Mouse (Mus musculus) midbrain, postnatal 0 days (tissue): ENCODE data around the gene Lrrc31. TPM values are rescaled to one million over a fixed set of nuclear protein-coding genes. Genes with fewer than 3 reads are reported as not detected.

Experiments
- ATAC-seq: fragments of 200-750 bp; cut with Nextera tagmentation; 2 replicates; pipeline ENCODE4 v1.8.0; 2017; ENCODE audit warnings: moderate number of reproducible peaks, mild to moderate bottlenecking, moderate TSS enrichment, moderate library complexity; ENCODE audit not compliant: low FRiP score
- DNase-seq: peaks from one replicate; pipeline ENCODE4 v3.0.0-alpha.2; 2015; ENCODE audit warnings: low spot score
- H3K27ac ChIP-seq: fragments of 300-500 bp; sonication (generic); 2 replicates; pipeline ENCODE4 v1.5.1; 2014; ENCODE audit warnings: low read depth, mild to moderate bottlenecking, low read length, mixed read lengths
- H3K27me3 ChIP-seq: fragments of 300-500 bp; sonication (generic); 2 replicates; pipeline ENCODE4 v1.6.1; 2014; ENCODE audit warnings: low read length, control low read depth, mixed read lengths; ENCODE audit not compliant: insufficient read depth
- H3K36me3 ChIP-seq: fragments of 300-500 bp; sonication (generic); 2 replicates; pipeline ENCODE4 v1.6.1; 2014; ENCODE audit warnings: low read length, control low read depth, mixed read lengths; ENCODE audit not compliant: insufficient read depth
- H3K4me1 ChIP-seq: fragments of 300-500 bp; sonication (generic); 2 replicates; pipeline ENCODE4 v1.6.1; 2014; ENCODE audit warnings: mild to moderate bottlenecking, control low read depth, antibody characterized with exemption, low read length, mixed read lengths; ENCODE audit not compliant: insufficient read depth
- H3K4me2 ChIP-seq: fragments of 300-500 bp; sonication (generic); 2 replicates; pipeline ENCODE4 v1.6.1; 2014; ENCODE audit warnings: low read depth, mild to moderate bottlenecking, low read length, mixed read lengths; ENCODE audit not compliant: poor library complexity, severe bottlenecking
- H3K4me3 ChIP-seq: fragments of 300-500 bp; sonication (generic); 2 replicates; pipeline ENCODE4 v1.5.1; 2014; ENCODE audit warnings: low read depth, mild to moderate bottlenecking, low read length, moderate library complexity
- H3K9ac ChIP-seq: fragments of 300-500 bp; sonication (generic); replicated peaks from 2 replicates; pipeline ENCODE4 v1.6.1; 2014; ENCODE audit warnings: mild to moderate bottlenecking, low read length, moderate library complexity, mixed read lengths; ENCODE audit not compliant: poor library complexity, severe bottlenecking
- H3K9me3 ChIP-seq: fragments of 300-500 bp; sonication (generic); 2 replicates; pipeline ENCODE4 v1.6.1; 2016; ENCODE audit warnings: low read length, control low read depth
- CTCF ChIP-seq: IDR thresholded peaks from 2 replicates; pipeline ENCODE4 v1.5.1; 2016; ENCODE audit warnings: antibody characterized with exemption, mild to moderate bottlenecking
- WGBS: fragments of 180-500 bp; shearing (Covaris S2); extraction: QIAGEN DNeasy Blood & Tissue Kit; methylation state at CpG from one replicate; pipeline ENCODE4 v1.1.7; 2014; 5-methylcytosine and 5-hydroxymethylcytosine counted together
- polyA plus RNA-seq: library from polyadenylated mRNA; unstranded; fragments of >200 nt; fragmentation: Nextera tagmentation; extraction: Ambion mirVana; gene quantifications from 2 replicates; pipeline ENCODE4 v1.2.1, GENCODE M21; 2015
- total RNA-seq: library from RNA; depleted of rRNA; stranded (reverse); fragments of >200 nt; gene quantifications from 2 replicates; pipeline ENCODE4 v1.2.3, GENCODE M21; 2014

Lrrc31 gene
- total and polyA plus RNA-seq, 2 experiments from 2014 or later: not detected

DNA sequence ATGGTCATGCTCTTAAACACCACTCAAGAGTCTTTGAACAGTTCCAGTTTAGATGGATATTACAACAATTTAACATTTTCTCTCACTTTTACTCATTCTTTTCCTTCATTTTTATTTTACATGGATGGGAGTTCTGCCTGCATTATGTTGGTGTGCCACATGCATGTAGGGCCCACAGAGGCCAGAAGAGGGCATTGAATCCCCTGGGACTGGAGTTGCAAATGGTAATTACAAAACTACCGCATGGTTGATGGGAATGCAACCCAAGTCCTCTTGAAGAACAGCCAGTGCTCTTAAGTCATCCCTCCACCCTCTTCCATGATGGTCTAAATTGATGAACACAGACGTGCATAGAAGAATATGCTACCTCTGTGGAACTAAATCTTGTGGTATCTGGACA lies 22.8 kb upstream of the Lrrc31 start:
- no peak overlapping the region for H3K27ac ChIP-seq
- no peaks in the 10 kb centered on the region for H3K4me1 ChIP-seq
- WGBS: 78% methylated on average over 2 of the region's 2 CpGs
- H3K27me3 ChIP-seq: no peaks in the 10 kb centered on the region
- H3K4me3 ChIP-seq: no peak overlapping the region
- no peak for ATAC-seq
- TF ChIP-seq CTCF: no peak
- H3K9ac ChIP-seq: no peak overlapping the region
- H3K36me3 ChIP-seq: no peaks in the 10 kb centered on the region
- no peaks in the 10 kb centered on the region for H3K9me3 ChIP-seq
- no peak for DNase-seq
- H3K4me2 ChIP-seq: no peak overlapping the region

DNA sequence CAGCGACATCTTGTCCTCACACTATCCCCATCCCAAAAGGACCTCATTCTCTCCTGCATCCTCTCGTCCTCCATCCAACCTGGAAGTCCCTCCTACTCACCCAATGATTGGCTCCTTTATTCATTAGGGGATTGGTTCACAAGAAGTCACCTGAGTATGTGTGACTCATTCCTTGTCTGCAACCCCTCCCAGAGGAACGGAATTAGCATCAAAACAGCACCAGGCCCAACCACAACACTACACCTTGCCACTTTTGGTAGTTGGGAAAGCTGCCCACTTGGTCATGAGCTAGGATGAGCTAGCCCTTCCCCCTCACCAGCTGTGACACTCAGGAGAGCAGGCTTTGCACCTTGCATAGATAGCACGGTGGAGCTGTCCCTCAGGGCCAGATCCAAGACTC lies 22.4 kb upstream of the Lrrc31 start:
- DNase-seq (no peak), ATAC-seq (no peak)
- Histone ChIP-seq H3K9ac (no peak overlapping the region), H3K36me3 (no peaks in the 10 kb centered on the region), H3K4me2 (no peak overlapping the region), H3K27ac (no peak overlapping the region), H3K9me3 (no peaks in the 10 kb centered on the region), H3K4me1 (no peaks in the 10 kb centered on the region), H3K27me3 (no peaks in the 10 kb centered on the region), H3K4me3 (no peak overlapping the region)
- TF ChIP-seq CTCF: no peak
- 86% methylated on average over 4 of the region's 4 CpGs for WGBS

DNA sequence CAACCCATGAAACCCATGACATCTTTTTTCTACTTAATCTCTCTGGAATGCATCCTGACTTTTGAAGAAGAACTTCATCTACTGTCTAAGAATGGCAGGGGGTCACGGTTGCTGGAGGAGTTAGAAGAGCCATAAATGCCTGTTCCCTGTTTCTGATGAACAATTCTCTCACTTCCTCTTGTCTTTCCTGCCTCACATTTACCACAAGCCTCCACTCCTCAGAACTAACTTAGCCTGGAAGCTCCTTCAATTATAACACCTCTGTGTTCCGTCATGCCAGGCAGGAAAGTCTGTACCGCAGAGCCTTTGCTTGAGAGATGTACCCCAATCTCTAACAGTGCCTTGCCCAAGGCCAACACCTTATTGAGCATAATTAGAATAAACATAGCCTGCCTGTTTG lies 19.0 kb upstream of the Lrrc31 start:
- Histone ChIP-seq H3K4me2 (no peak overlapping the region), H3K4me1 (no peaks in the 10 kb centered on the region), H3K9me3 (no peaks in the 10 kb centered on the region), H3K9ac (no peak overlapping the region), H3K27ac (no peak overlapping the region), H3K36me3 (no peaks in the 10 kb centered on the region), H3K4me3 (no peak overlapping the region), H3K27me3 (no peaks in the 10 kb centered on the region)
- no peak for DNase-seq
- TF ChIP-seq CTCF: no peak
- no peak for ATAC-seq
- 91% methylated on average over 3 of the region's 3 CpGs for WGBS

GRCm38 (mm10) chr3:30713334-30713733 lies 13.7 kb upstream of the Lrrc31 start:
- Histone ChIP-seq H3K27me3 (no peaks in the 10 kb centered on the region), H3K4me3 (no peak overlapping the region), H3K4me1 (no peaks in the 10 kb centered on the region), H3K9me3 (no peaks in the 10 kb centered on the region), H3K36me3 (no peaks in the 10 kb centered on the region), H3K27ac (no peak overlapping the region), H3K9ac (no peak overlapping the region), H3K4me2 (no peak overlapping the region)
- ATAC-seq (no peak), DNase-seq (no peak)
- WGBS: 88% methylated on average over 1 of the region's 1 CpGs
- peak; percentile 10; the same call in 1 of the 2 replicates for TF ChIP-seq CTCF

GRCm38 (mm10) chr3:30710191-30710590 lies 10.5 kb upstream of the Lrrc31 start:
- Histone ChIP-seq H3K4me2 (no peak overlapping the region), H3K9ac (no peak overlapping the region), H3K27ac (no peak overlapping the region), H3K27me3 (no peaks in the 10 kb centered on the region), H3K9me3 (no peaks in the 10 kb centered on the region), H3K4me3 (no peak overlapping the region), H3K36me3 (no peaks in the 10 kb centered on the region), H3K4me1 (no peaks in the 10 kb centered on the region)
- 88% methylated on average over 6 of the region's 6 CpGs for WGBS
- TF ChIP-seq CTCF: no peak
- DNase-seq (no peak), ATAC-seq (no peak)

- H3K27me3 ChIP-seq: no peaks in the 10 kb centered on the region
- H3K27ac ChIP-seq: no peak overlapping the region
- no peaks in the 10 kb centered on the region for H3K36me3 ChIP-seq
- WGBS: 85% methylated on average over 4 of the region's 4 CpGs
- H3K4me3 ChIP-seq: no peak overlapping the region
- DNase-seq: no peak
- ATAC-seq: no peak
- TF ChIP-seq CTCF: no peak
- H3K9me3 ChIP-seq: no peaks in the 10 kb centered on the region
- no peak overlapping the region for H3K4me2 ChIP-seq
- no peak overlapping the region for H3K9ac ChIP-seq
- H3K4me1 ChIP-seq: no peaks in the 10 kb centered on the region
Observed at GRCm38 (mm10) chr3:30706614-30707276, 7.1 kb upstream of the Lrrc31 start.
